Mouse (Mus musculus) pancreas, adult 10 weeks (tissue): ENCODE data around the gene Chd8. TPM values are rescaled to one million over a fixed set of nuclear protein-coding genes. Genes with fewer than 3 reads are reported as not detected.

Source experiments
- polyA plus RNA-seq: library from polyadenylated mRNA; stranded (reverse); fragments of 350-450 nt; fragmentation: Illumina TruSeq; extraction: RNeasy Lipid Tissue Mini Kit (QIAGEN cat#74804); gene quantifications from one replicate; pipeline ENCODE4 v1.2.3, GENCODE M21; 2015; ENCODE audit warnings: low read depth, low replicate concordance; ENCODE audit not compliant: insufficient read depth

The Chd8 gene
- 13.8 TPM for polyA plus RNA-seq

GRCm38 (mm10) chr14:52257484-52258213, at the start of gene Chd8:
Chd8 (minus strand) TSS chr14:52257780.

GRCm38 (mm10) chr14:52304644-52305271, 47.2 kb upstream of the Chd8 start, which contains the start of gene Mettl3:
Mettl3 (minus strand) TSS chr14:52305128.

DNA sequence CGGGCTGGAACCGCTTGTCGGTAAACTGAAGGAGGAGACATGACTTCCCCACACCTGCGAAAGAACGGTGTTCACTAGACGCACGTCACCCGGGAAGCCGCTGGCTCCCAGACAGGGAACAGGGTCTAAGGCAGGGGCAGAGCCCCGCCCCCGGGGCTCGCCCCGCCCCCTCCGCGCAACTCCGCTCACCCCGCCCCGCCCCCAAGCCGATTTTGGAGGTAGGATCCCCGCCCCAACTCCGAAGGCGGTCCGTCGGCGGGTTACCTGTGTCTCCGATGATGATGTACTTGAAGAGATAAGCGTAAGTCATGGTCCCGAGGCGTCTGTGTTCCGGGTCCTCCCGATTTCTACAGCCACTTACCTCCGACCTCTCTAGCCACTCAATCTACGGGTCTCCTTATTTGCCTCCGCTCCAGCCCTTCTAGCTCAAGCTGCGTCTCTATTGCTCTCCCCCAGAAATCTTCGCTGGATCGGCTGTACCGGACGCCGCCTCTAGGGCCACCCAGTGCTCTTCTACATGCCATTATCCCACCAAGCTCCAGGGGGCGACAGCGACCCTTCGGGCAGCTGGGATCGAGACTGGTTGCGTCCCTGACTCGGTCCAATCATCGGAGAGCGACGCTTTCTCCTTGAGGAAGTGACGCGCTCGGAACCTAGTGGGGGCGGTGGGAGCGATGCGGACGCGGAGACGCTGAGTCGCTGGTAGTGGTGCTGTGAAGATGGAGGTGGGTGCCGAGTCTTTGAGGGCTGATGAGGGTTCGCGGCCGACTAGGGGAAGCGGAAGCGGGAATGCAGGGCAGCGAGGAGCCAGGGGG, 21.6 kb upstream of the Chd8 start, which contains the start of the genes Tox4 and Rab2b:
TSS of gene Tox4 (plus strand) at position 215 of the 815 bp plus-strand sequence.
TSS of gene Rab2b (minus strand) at position 614 of the 815 bp plus-strand sequence.

DNA sequence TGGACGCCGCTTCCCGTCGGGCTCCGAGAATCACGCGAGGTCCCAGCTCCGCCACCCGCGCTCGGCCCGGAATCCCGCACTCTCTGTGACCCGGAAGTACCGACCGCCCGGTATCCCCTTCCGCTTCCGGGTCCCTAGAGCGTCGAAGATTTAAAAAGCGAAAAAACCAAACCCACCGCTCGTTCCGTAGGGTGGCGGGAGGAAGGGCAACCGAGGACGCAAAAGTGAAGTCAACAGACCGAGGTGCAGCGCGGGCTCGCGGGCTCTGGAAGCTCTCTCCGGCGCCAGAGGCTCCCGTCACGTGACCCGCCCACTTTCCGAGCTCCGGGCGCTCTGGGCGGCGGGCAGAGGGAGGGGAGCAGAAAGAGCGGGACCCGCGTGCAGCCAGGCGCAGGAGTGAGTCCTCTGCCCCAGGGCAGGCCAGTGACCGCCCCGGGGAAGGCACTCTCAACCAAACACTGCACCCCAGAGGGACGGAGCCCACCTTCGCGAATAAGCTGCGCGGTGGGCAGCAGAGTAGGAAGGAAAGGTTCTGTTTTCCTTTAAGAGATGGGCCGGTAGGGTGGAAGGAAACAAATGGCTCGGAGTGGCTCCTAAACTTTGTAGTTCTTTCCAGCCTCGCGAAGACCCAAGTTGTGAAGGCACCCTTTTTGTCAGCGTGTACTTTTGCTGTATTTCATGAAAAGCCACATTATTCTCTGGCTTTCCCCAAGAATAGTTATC, 60.3 kb downstream of the Chd8 start, which contains the start of gene Supt16:
TSS of gene Supt16 (minus strand) at position 261 of the 723 bp plus-strand sequence.

Other genes starting within 250 kb of the Chd8 start
- not detected for gene Tmem253, start 242.1 kb downstream of the Chd8 start, polyA plus RNA-seq
- gene Zfp219, start 237.0 kb downstream of the Chd8 start, polyA plus RNA-seq = 9.1 TPM
- gene Olfr221, start 215.3 kb downstream of the Chd8 start, polyA plus RNA-seq = not detected
- gene Hnrnpc, start 153.8 kb downstream of the Chd8 start, polyA plus RNA-seq = 41.8 TPM
- gene Rpgrip1, start 147.1 kb downstream of the Chd8 start, polyA plus RNA-seq = 8.4 TPM
- gene Supt16, start 60.4 kb downstream of the Chd8 start, polyA plus RNA-seq = 8.1 TPM
- gene Tox4, start 21.4 kb upstream of the Chd8 start, polyA plus RNA-seq = 5.0 TPM
- gene Rab2b, start 21.8 kb upstream of the Chd8 start, polyA plus RNA-seq = 3.7 TPM
- 17.2 TPM for gene Mettl3, start 47.3 kb upstream of the Chd8 start, polyA plus RNA-seq
- 1.2 TPM for gene Sall2, start 71.0 kb upstream of the Chd8 start, polyA plus RNA-seq
- not detected for gene Olfr1513, start 98.6 kb upstream of the Chd8 start, polyA plus RNA-seq
- gene Olfr1512, start 121.4 kb upstream of the Chd8 start, polyA plus RNA-seq = not detected
- not detected for gene Olfr1511, start 139.6 kb upstream of the Chd8 start, polyA plus RNA-seq
- not detected for gene Olfr1510, start 156.6 kb upstream of the Chd8 start, polyA plus RNA-seq
- gene Olfr1509, start 185.2 kb upstream of the Chd8 start, polyA plus RNA-seq = not detected
- gene Olfr1508, start 209.7 kb upstream of the Chd8 start, polyA plus RNA-seq = not detected
- gene Olfr1507, start 238.0 kb upstream of the Chd8 start, polyA plus RNA-seq = not detected